Mouse (Mus musculus) c-Kit-positive CD71-positive TER-119-positive erythroid progenitor cells, embryonic 14.5 days (primary cell): ENCODE results near the gene Olfr635.
A peak's percentile ranks its signal among the peaks of the same experiment; 100 is the strongest.
"Not testable (repeated sequence)": the region's sequence is repeated elsewhere in the genome, so short reads cannot be mapped to it uniquely, and the experiment has no call there.

Experiments
- DNase-seq: peaks from one replicate; pipeline ENCODE4 v3.0.0-alpha.2; 2013; ENCODE audit warnings: low spot score

Gene Olfr635

GRCm38 (mm10) chr7:103970852-103971251, at the start of gene Olfr635:
Gene Olfr635, plus strand, starts transcription at chr7:103971152.
- DNase-seq: no peak

GRCm38 (mm10) chr7:103928525-103928924, 42.4 kb upstream of the Olfr635 start, which contains the start of gene Olfr631:
Gene Olfr631, plus strand, starts transcription at chr7:103928825.
- DNase-seq: no peak

GRCm38 (mm10) chr7:103934264-103934663, 36.7 kb upstream of the Olfr635 start, which contains the start of gene Olfr632:
Gene Olfr632, plus strand, starts transcription at chr7:103934347.
- no peak for DNase-seq

GRCm38 (mm10) chr7:103942730-103943129, 28.2 kb upstream of the Olfr635 start:
- peak; percentile 77 for DNase-seq

GRCm38 (mm10) chr7:103944137-103944536, 26.8 kb upstream of the Olfr635 start, which contains the start of gene Olfr633:
Gene Olfr633, plus strand, starts transcription at chr7:103944437.
- no peak for DNase-seq

GRCm38 (mm10) chr7:103966873-103967272, 4.1 kb upstream of the Olfr635 start:
- DNase-seq: not testable (repeated sequence)

GRCm38 (mm10) chr7:103971782-103972181, 830 bp downstream of the Olfr635 start:
- DNase-seq: no peak

- DNase-seq: no peak
These were observed 27.5 kb downstream of the Olfr635 start, which contains the start of gene Olfr638 for GRCm38 (mm10) chr7:103998446-103998845. Gene Olfr638, plus strand, starts transcription at chr7:103998746.

- no peak for DNase-seq
These were observed 28.2 kb downstream of the Olfr635 start for GRCm38 (mm10) chr7:103999124-103999523.

GRCm38 (mm10) chr7:104017203-104017602, 46.3 kb downstream of the Olfr635 start, which contains the start of gene Olfr639:
Gene Olfr639, minus strand, starts transcription at chr7:104017303.
- DNase-seq: no peak

GRCm38 (mm10) chr7:104018953-104019352, 48.0 kb downstream of the Olfr635 start:
- no peak for DNase-seq

GRCm38 (mm10) chr7:104021651-104022050, 50.7 kb downstream of the Olfr635 start:
- no peak for DNase-seq

- no peak for DNase-seq
These were observed 54.5 kb downstream of the Olfr635 start, which contains the start of gene Olfr640 for GRCm38 (mm10) chr7:104025473-104025872. Gene Olfr640, minus strand, starts transcription at chr7:104025573.

GRCm38 (mm10) chr7:104026978-104027377, 56.0 kb downstream of the Olfr635 start:
- DNase-seq: no peak

- DNase-seq: no peak
These were observed 64.2 kb downstream of the Olfr635 start, which contains the start of gene Olfr641 for GRCm38 (mm10) chr7:104035145-104035544. Gene Olfr641, plus strand, starts transcription at chr7:104035445.
